Mouse (Mus musculus) ES-E14 (cell line): Measurements from ENCODE around the gene Cox4i2.

Experiments used
- CHD2 ChIP-seq: IDR thresholded peaks from 2 replicates; pipeline ENCODE4 v1.6.1; 2014; ENCODE audit warnings: mild to moderate bottlenecking, low read depth, low read length, inconsistent platforms
- HCFC1 ChIP-seq: IDR thresholded peaks from 2 replicates; pipeline ENCODE4 v1.6.1; 2012; ENCODE audit warnings: low read length, inconsistent platforms, borderline replicate concordance; ENCODE audit not compliant: insufficient read depth
- MAFK ChIP-seq: IDR thresholded peaks from 2 replicates; pipeline ENCODE4 v1.6.1; 2014; ENCODE audit warnings: mild to moderate bottlenecking, low read depth, low read length, inconsistent platforms; ENCODE audit not compliant: insufficient read depth
- ZC3H11A ChIP-seq: IDR thresholded peaks from 2 replicates; pipeline ENCODE4 v1.6.1; 2012; ENCODE audit warnings: low read depth, mild to moderate bottlenecking, inconsistent platforms, low read length, borderline replicate concordance
- ZNF384 ChIP-seq: IDR thresholded peaks from 2 replicates; pipeline ENCODE4 v1.6.1; 2012; ENCODE audit warnings: low read depth, low read length, inconsistent platforms

- no peak for TF ChIP-seq HCFC1
- TF ChIP-seq ZNF384 = no peak
- no peak for TF ChIP-seq MAFK
- TF ChIP-seq CHD2 = no peak
- no peak for TF ChIP-seq ZC3H11A
Observed at GRCm38 (mm10) chr2:152793381-152793780, 39.4 kb downstream of the Cox4i2 start.
